Mouse (Mus musculus) kidney, postnatal 0 days (tissue): ENCODE measurements around the gene Gp5. TPM values are rescaled to one million over a fixed set of nuclear protein-coding genes. Genes with fewer than 3 reads are reported as not detected.
"Not testable (repeated sequence)": the region's sequence is repeated elsewhere in the genome, so short reads cannot be mapped to it uniquely, and the experiment has no call there.

Source experiments
- ATAC-seq: fragments of 200-750 bp; cut with Nextera tagmentation; replicated peaks from 2 replicates; pipeline ENCODE4 v1.8.0; 2017; ENCODE audit warnings: low read depth, moderate number of reproducible peaks, moderate TSS enrichment, moderate library complexity; ENCODE audit not compliant: low FRiP score
- DNase-seq: peaks from one replicate; pipeline ENCODE4 v3.0.0-alpha.2; 2016; ENCODE audit warnings: low spot score
- H3K27ac ChIP-seq: fragments of 300-500 bp; sonication (generic); 2 replicates; pipeline ENCODE4 v1.5.1; 2014; ENCODE audit warnings: mild to moderate bottlenecking
- H3K27me3 ChIP-seq: fragments of 300-500 bp; sonication (generic); 2 replicates; pipeline ENCODE4 v1.6.1; 2014; ENCODE audit warnings: low read length, mixed read lengths; ENCODE audit not compliant: insufficient read depth
- H3K36me3 ChIP-seq: fragments of 300-500 bp; sonication (generic); 2 replicates; pipeline ENCODE4 v1.6.1; 2014; ENCODE audit warnings: low read length, mixed read lengths; ENCODE audit not compliant: insufficient read depth
- H3K4me1 ChIP-seq: fragments of 300-500 bp; sonication (generic); replicated peaks from 2 replicates; pipeline ENCODE4 v1.6.1; 2014; ENCODE audit warnings: antibody characterized with exemption, low read length, mixed read lengths; ENCODE audit not compliant: insufficient read depth
- H3K4me2 ChIP-seq: fragments of 300-500 bp; sonication (generic); 2 replicates; pipeline ENCODE4 v1.6.1; 2014; ENCODE audit warnings: mild to moderate bottlenecking, low read length, moderate library complexity, mixed read lengths
- H3K4me3 ChIP-seq: fragments of 300-500 bp; sonication (generic); replicated peaks from 2 replicates; pipeline ENCODE4 v1.5.1; 2014; ENCODE audit warnings: low read depth, low read length
- H3K9ac ChIP-seq: fragments of 300-500 bp; sonication (generic); 2 replicates; pipeline ENCODE4 v1.6.1; 2014; ENCODE audit warnings: low read depth, low read length
- H3K9me3 ChIP-seq: fragments of 300-500 bp; sonication (generic); replicated peaks from 2 replicates; pipeline ENCODE4 v1.6.1; 2016; ENCODE audit warnings: low read length, inconsistent platforms, mixed read lengths
- CTCF ChIP-seq: IDR thresholded peaks from 2 replicates; pipeline ENCODE4 v1.5.1; 2016; ENCODE audit warnings: antibody characterized with exemption, low read depth, mild to moderate bottlenecking, moderate library complexity
- WGBS: fragments of 180-500 bp; shearing (Covaris S2); extraction: QIAGEN DNeasy Blood & Tissue Kit; methylation state at CpG from one replicate; pipeline ENCODE4 v1.1.7; 2014; 5-methylcytosine and 5-hydroxymethylcytosine counted together
- polyA plus RNA-seq: library from polyadenylated mRNA; unstranded; fragments of >200 nt; fragmentation: Nextera tagmentation; extraction: Ambion mirVana; gene quantifications from 2 replicates; pipeline ENCODE4 v1.2.1, GENCODE M21; 2015

Gene Gp5
- 0.14 and 0.16 TPM in 2 replicates for polyA plus RNA-seq

DNA sequence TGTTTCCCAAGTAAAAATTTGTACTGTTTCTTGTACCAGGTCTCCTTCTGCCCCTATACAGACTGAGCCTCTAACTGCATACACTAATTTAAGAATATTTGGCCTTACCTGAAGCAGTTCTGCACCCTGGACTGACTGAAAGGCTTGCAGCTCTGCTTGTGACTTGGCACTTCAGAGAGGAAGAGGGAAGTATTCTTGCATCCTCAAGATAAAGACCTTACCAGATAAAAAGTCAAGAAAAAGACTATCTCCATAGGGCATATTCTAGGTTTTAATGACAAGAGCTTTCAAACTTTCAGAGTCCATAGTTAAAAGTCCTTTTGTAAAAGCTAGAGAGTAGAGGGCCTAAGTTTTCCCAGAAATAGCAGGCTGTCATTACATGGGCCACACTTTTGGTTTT lies at the start of gene Gp5:
Gene Gp5, minus strand, starts transcription at position 133 of the 400 bp plus-strand sequence.
- no peak within 1 kb of the TSS for H3K9ac ChIP-seq
- no peak for TF ChIP-seq CTCF
- ATAC-seq (no peak), DNase-seq (no peak)
- H3K9me3 ChIP-seq: no peaks in the 10 kb centered on the region
- H3K27ac ChIP-seq: no peak within 1 kb of the TSS
- peak within 1 kb of the TSS; percentile 90 for H3K4me2 ChIP-seq
- peak within 1 kb of the TSS; percentile 39; the same call in 1 of the 2 replicates for H3K4me3 ChIP-seq
- H3K36me3 ChIP-seq: 0 out of 2 replicates have a peak, but pooled peaks cover 3% of the 10 kb centered on the region
- peaks cover 19% of the 10 kb centered on the region for H3K27me3 ChIP-seq
- peaks cover 15% of the 10 kb centered on the region for H3K4me1 ChIP-seq

DNA sequence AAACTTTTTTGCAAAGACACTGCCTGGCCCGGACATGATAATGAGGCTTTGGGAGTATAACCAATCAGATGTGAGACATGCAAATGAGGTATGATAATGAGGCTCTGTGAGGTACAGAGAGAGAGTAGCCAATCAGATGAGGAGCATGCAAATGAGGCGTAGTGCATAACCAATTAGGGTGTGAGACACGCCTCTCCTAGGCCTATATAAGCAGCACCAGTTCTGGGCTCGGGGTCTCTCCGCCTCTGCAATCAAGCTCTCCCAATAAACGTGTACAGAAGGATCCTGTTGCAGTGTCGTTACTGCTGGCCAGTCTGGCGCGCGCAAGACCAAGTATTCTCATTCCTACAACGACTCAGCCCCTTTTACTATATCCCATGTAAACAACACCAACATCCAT lies 42.9 kb upstream of the Gp5 start:
- not testable (repeated sequence) for H3K27ac ChIP-seq, H3K9ac ChIP-seq, ATAC-seq, H3K4me3 ChIP-seq, H3K4me1 ChIP-seq, DNase-seq, H3K9me3 ChIP-seq, H3K36me3 ChIP-seq, H3K27me3 ChIP-seq, H3K4me2 ChIP-seq
- WGBS: 95% methylated on average over 11 of the region's 11 CpGs

DNA sequence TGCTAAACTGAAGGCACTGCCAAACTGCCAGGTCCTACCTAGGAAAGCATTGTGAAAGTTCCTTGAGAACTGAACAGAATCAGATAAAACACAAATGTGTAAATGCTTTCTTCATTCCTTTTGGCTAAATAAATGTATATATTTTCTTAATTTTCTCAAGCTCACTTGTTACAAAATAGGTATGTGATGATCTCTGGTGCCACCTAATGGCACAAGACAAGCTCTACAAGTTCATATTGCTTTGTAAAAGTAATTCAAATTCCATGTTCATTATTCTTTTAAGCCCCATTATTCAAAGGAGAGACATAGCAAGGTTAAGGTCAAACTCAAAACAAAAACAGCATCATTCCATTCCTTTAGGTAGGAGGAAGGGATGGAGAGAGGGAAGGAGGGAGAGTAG lies 3.7 kb upstream of the Gp5 start:
- no peak overlapping the region for H3K27ac ChIP-seq
- ATAC-seq (no peak), DNase-seq (peak; percentile 72)
- no peak overlapping the region for H3K4me2 ChIP-seq
- peaks cover 10% of the 10 kb centered on the region for H3K27me3 ChIP-seq
- H3K4me3 ChIP-seq: no peak overlapping the region
- peak; percentile 76 for TF ChIP-seq CTCF
- H3K4me1 ChIP-seq: peaks cover 4% of the 10 kb centered on the region; the same call in 1 of the 2 replicates
- H3K9me3 ChIP-seq: no peaks in the 10 kb centered on the region
- 0 out of 2 replicates have a peak, but pooled peaks cover 9% of the 10 kb centered on the region for H3K36me3 ChIP-seq
- no peak overlapping the region for H3K9ac ChIP-seq

DNA sequence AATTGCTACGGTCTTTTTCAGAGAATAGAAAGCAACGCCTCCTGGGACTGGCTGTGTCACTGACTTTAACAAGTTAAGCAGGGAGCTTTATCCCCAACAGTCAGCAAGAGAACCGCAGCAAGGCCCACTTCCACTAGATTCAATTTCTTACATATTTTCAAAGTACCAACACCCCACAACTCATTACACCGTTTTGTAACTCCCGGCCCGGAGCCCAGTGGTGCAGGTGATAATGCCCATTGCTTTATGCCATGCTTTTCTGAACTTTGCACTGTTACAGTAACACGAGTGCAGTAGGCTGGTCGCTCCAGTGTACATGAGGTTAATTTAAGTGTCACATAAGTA lies 436 bp downstream of the Gp5 start:
- ATAC-seq (no peak), DNase-seq (no peak)
- TF ChIP-seq CTCF: no peak
- Histone ChIP-seq H3K4me1 (peaks cover 15% of the 10 kb centered on the region), H3K4me2 (no peak overlapping the region), H3K9me3 (no peaks in the 10 kb centered on the region), H3K36me3 (no peaks in the 10 kb centered on the region), H3K27ac (no peak overlapping the region), H3K27me3 (peaks cover 19% of the 10 kb centered on the region), H3K4me3 (no peak overlapping the region), H3K9ac (no peak overlapping the region)
- WGBS: 57% methylated on average over 8 of the region's 8 CpGs

DNA sequence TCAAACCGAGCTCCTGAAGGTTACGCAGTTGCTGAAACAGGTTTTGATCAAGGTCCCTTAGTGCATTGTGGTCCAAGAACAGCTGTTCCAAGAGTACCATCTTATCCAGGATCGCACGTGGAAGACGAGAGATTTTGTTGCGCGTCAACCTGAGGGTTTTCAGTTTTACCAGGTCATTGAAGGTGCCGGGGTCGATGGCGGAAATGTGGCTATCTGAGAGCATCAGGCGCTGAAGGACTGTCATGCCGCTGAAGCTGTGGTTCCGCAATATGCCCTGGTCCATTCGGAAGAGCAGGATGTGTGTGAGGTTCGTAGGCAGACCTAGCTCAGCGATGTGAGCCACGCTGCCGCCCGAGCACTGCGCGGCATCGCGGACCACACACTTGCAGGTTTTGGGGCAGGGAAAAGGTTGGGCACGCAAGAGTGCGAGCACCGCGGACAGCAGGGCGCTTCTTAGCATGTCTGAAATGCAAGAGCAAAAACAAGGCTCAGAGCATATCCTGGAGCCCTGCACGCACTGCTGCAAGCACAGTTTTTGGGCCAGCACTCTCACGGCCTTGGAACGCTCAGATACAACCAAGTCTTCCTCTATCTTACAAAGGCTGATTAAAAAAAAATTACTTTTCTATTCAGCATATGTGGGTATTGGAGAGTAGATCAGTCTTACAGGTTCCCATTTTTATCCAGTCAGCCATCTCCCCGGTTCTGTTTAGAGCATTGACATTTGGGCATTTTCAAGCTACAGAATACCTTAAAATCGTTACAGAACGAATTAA lies 996 bp downstream of the Gp5 start:
- no peak for TF ChIP-seq CTCF
- Histone ChIP-seq H3K27ac (no peak overlapping the region), H3K9me3 (no peaks in the 10 kb centered on the region), H3K36me3 (no peaks in the 10 kb centered on the region), H3K27me3 (peaks cover 19% of the 10 kb centered on the region), H3K9ac (0 out of 2 replicates have a peak overlapping the region, but pooled peaks have one; percentile 41), H3K4me3 (peak overlapping the region; percentile 39), H3K4me1 (peaks cover 15% of the 10 kb centered on the region), H3K4me2 (peak overlapping the region; percentile 90)
- ATAC-seq: no peak
- WGBS: 4% methylated on average over 34 of the region's 34 CpGs
- peak; percentile 21 for DNase-seq

DNA sequence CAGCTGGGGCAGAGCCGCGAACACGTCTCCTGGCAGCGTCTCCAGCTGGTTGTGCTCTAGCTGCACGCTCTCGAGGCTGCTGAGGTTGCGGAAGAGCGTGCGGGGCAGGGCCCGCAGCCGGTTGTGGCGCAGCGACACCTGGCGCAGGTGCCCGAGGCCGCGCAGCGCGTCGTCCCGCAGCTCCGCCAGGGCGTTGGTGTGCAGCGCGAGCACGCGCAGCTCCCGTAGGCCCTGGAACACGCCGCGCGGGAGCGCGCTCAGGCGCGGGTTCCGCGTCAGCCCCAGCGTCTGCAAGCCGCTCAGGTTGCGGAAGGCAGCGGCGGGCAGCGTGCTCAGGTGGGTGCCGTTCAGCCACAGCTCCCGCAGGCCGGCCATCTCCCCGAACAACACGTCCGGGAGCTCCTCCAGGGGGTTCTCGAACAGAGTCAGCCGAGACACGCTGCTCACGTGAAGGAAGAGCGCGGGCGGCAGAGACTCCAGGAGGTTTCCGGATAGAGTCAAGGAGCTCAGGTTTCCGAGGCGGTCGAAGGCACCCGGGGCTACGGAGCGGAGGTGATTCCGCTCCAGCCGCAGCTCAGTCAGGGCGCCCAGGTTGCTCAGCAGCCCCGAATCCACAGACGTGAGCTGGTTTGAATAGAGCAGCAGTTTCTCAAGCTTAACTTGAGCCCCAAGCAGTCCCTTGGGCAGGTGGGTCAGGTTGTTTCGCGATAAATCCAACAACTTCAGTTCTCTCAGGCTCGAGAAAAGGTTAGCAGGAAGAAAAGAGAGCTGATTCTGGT lies 1.8 kb downstream of the Gp5 start:
- TF ChIP-seq CTCF: peak; percentile 16; the same call in 1 of the 2 replicates

More for the DNA sequence above, 1.8 kb downstream of the Gp5 start:
- Histone ChIP-seq H3K9ac (peak overlapping the region; percentile 41), H3K4me1 (peaks cover 15% of the 10 kb centered on the region), H3K4me3 (peak overlapping the region; percentile 39), H3K9me3 (no peaks in the 10 kb centered on the region), H3K4me2 (peak overlapping the region; percentile 90), H3K27ac (no peak overlapping the region), H3K27me3 (peaks cover 19% of the 10 kb centered on the region), H3K36me3 (no peaks in the 10 kb centered on the region)
- DNase-seq: peak; percentile 38
- WGBS: under 1% methylated on average over 72 of the region's 72 CpGs
- ATAC-seq: peak; percentile 57
